Mouse (Mus musculus) liver, adult 2 months (tissue): ENCODE results near the gene Gm27179.
"Not testable (repeated sequence)": the region's sequence is repeated elsewhere in the genome, so short reads cannot be mapped to it uniquely, and the experiment has no call there.

Experiments
- CTCF ChIP-seq: fragments of 200-500 bp; IDR thresholded peaks from 2 replicates; pipeline ENCODE4 v1.5.1; 2011; ENCODE audit warnings: low read depth, low read length, control low read depth
- POLR2A ChIP-seq: fragments of 200-500 bp; IDR thresholded peaks from 2 replicates; pipeline ENCODE4 v1.6.1; 2011; ENCODE audit warnings: low read length, control low read depth; ENCODE audit not compliant: insufficient read depth; ENCODE audit errors: extremely low read depth

- TF ChIP-seq CTCF, POLR2A: not testable (repeated sequence)
Measured at GRCm38 (mm10) chr14:69523001-69523400, 10.7 kb upstream of the Gm27179 start.
